Mouse (Mus musculus) urinary bladder, postnatal 4 days (tissue): ENCODE measurements around the gene Ppl.

Source experiments
- DNase-seq, 2 experiments: peaks; one replicate each; pipeline ENCODE4 v3.0.0; 2021 to 2022; ENCODE audit warnings: low spot score in 2 of 2

Gene Ppl

GRCm38 (mm10) chr16:5132401-5132801 lies at the start of gene Ppl:
Ppl (minus strand) TSS chr16:5132421.
- peak; percentile 73 to 75 for DNase-seq

GRCm38 (mm10) chr16:5172636-5173035 lies 40.4 kb upstream of the Ppl start:
- DNase-seq, result no peak

- DNase-seq, result no peak
These were observed 36.6 kb upstream of the Ppl start for GRCm38 (mm10) chr16:5168829-5169228.

- no peak for DNase-seq
These were observed 35.8 kb upstream of the Ppl start for GRCm38 (mm10) chr16:5168038-5168437.

DNA sequence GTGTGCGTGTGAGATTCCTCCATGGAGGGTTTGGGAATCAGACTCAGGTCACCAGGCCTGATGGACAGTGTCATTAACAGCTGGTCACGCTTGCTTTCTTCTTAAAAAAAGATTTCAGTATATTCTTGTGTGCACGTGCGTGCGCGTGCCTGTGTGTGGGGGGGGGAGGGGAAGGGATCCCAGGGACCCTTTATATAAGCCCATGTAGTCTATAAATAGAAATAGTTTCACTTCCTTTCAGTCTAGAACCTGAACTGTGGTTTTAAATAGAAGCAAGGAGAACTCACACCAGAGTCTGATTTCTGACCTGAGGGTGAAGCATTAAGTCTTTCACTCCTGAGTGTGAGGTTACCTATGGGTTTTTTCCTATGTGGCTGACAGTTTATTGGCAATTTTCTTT lies 32.1 kb upstream of the Ppl start:
- DNase-seq, result no peak

GRCm38 (mm10) chr16:5159248-5159647 lies 27.0 kb upstream of the Ppl start:
- DNase-seq, result no peak

- DNase-seq, result no peak
These were observed 24.9 kb upstream of the Ppl start for GRCm38 (mm10) chr16:5157113-5157512.

GRCm38 (mm10) chr16:5156495-5156894 lies 24.3 kb upstream of the Ppl start:
- no peak for DNase-seq

DNA sequence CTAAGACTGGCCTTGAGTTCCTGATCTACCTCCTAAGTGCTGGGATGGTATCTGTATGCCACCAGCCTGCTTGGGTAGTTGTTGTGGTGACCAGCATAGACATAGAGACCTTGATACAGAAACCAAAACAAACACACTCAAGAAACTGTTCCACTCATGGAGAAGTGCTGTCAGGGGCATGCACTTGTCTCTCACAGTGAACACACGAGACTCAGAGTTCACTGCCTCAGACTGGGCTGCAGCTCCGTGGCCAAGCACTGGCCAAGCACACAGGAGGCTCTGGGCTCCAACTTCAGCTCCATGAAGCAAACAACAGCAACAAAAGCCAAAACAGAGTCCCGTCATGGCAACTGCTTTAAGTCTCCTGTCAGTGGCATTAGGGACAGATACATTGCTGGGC lies 22.8 kb upstream of the Ppl start:
- DNase-seq, result no peak

- DNase-seq, result no peak
These were observed 21.2 kb upstream of the Ppl start for GRCm38 (mm10) chr16:5153299-5154026.

- DNase-seq, result no peak
These were observed 18.3 kb upstream of the Ppl start for GRCm38 (mm10) chr16:5150544-5150943.

DNA sequence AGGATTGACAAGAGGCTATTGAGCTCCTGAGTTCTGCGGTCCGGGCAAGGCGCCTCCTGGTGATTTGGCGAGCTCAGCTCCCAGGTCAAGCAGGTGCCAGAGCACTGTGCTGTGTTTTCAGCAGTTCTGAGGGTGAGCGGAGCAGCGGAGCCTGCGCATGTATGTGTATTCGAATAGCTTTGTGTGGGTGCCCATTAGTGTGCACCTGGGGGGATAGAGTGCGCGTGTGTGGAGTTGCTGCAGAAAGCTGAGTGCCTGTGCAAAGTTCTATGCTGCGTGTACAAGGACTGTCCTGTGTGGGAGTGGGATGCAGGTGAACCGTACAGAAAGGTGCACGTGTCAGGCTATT lies 14.8 kb upstream of the Ppl start, which contains the start of gene Sec14l5:
TSS of gene Sec14l5 (plus strand) at position 73 of the 349 bp plus-strand sequence.
- no peak for DNase-seq

- DNase-seq, result peak; percentile 57 to 76
These were observed 14.3 kb upstream of the Ppl start for GRCm38 (mm10) chr16:5146367-5147036.

GRCm38 (mm10) chr16:5145570-5145969 lies 13.3 kb upstream of the Ppl start:
- DNase-seq, result no peak

DNA sequence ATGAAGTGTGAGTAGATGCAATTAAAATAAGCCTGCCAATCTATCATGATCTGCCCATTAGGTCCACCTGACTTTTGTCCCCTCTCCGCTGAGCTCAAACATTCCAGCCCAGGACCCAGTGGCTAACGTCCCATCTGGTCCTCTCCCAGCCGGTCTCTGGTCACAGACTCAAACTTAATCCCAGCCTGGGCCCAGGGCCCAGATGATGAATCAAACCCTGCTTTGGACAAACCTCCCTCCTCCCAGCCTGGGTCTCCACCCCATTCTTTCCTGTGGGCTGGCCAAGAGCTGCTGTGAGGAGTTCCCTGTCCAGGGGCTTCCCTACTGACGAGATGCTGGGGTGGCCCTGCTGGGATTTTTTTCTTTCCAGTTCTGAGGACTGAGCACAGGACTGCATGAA lies 7.5 kb upstream of the Ppl start:
- DNase-seq, result peak; percentile 69 to 72

DNA sequence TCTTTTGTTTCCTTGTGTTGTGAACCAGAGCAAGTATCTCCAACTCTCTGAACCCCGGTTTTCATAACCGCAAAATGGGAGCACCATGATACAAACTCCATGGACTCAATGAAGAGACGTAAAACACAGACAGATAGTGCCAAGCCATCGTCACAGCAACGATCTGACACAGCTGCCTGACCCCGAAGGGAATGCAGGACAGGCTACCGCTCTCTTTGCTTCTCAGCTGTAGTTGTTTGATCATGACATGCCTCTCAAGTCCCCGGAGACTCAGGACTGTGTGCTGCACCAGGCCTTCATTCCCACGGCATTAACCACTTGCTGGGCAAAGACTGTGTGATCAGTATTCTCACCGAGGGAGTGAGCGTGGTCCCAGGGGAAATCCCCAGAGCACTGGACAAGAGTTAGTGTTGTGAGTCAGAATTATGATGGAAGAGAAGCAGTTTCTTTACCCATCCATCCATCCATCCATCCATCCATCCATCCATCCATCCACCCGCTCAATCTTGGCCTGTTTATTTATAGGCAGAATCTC lies 4.9 kb upstream of the Ppl start:
- no peak for DNase-seq

DNA sequence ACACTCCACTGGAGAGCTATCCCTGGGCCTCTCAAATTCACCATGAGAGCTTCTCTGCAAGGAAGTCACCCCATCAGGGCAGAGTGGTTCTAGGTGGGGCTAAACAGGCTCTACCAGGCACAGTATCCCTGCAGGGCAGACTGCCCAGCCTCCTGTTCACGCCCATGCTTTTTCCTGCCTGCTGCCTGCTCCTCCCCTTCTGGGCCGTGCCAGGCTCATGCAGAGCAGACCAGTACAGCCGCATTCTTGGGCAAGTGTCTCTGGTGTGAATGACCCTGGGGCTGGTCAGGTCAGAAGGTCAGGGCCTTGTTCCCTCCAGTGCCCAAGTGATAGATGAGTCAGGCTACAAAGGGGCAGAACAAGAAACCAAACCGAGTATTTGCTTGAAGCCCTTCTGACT lies 4.3 kb upstream of the Ppl start:
- DNase-seq, result peak; percentile 68

DNA sequence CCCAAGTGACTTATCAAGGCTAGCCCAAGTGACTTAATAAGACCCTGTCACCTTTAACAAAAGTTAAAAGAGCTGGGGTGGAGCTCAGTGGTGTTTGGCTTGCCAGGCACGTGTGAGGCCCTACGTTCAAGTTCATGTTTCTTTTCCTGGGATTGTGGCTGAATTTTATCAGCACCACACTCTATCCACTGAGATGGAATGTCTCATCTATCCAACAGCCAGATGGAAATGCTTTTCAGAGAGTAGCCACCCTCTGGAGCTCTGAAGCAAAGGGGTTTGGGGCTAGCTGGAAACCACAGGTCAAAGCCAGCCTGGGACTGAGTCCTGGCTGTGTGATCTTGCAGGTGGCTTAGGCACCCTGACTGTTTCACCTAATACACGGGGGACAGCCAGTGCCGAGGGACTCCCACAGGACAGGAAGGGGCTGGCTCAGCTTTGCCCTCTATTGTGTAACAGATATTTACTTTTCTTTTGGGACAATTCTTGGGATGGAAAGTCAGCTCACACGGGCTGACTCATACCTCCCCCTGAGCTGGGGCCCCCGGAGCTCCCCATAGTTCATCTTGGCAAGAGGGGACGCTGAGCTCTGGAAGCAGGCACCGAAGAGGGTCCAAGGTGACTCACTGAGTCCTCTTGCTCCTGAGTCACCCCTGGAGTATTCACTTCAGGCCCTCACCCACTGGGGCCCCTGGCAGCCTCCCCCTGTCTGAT lies 3.5 kb upstream of the Ppl start:
- peak in 1 of 2 experiments; percentile 35 for DNase-seq

- peak; percentile 65 to 66 for DNase-seq
These were observed 2.6 kb upstream of the Ppl start for GRCm38 (mm10) chr16:5134623-5135330.

GRCm38 (mm10) chr16:5131251-5131922 lies 834 bp downstream of the Ppl start:
- no peak for DNase-seq

- peak; percentile 66 to 67 for DNase-seq
These were observed 1.5 kb downstream of the Ppl start for GRCm38 (mm10) chr16:5130766-5131165.
